Mouse (Mus musculus) E14TG2a.4 (cell line): ENCODE measurements around the gene Kpna6.

Source experiments
- CTCF ChIP-seq: conservative IDR thresholded peaks from 2 replicates; pipeline ENCODE4 v1.5.1; 2014; ENCODE audit warnings: low read length
- POU5F1 ChIP-seq: IDR thresholded peaks from 2 replicates; pipeline ENCODE4 v1.6.1; 2014; ENCODE audit warnings: low read length, borderline replicate concordance

- TF ChIP-seq CTCF (no peak), POU5F1 (no peak)
Observed at GRCm38 (mm10) chr4:129614093-129614492, 58.5 kb downstream of the Kpna6 start, which contains the start of gene Dcdc2b.
